Mouse (Mus musculus) olfactory bulb, adult 2 months (tissue): ENCODE data around the gene Dlat.

Source experiments
- CTCF ChIP-seq: fragments of 200-500 bp; IDR thresholded peaks from 2 replicates; pipeline ENCODE4 v1.5.1; 2012; ENCODE audit warnings: low read depth, mild to moderate bottlenecking, low read length, moderate library complexity; ENCODE audit not compliant: insufficient read depth
- POLR2A ChIP-seq: fragments of 200-500 bp; IDR thresholded peaks from 2 replicates; pipeline ENCODE4 v1.6.1; 2012; ENCODE audit warnings: mild to moderate bottlenecking, low read depth, low read length, moderate library complexity; ENCODE audit not compliant: insufficient read depth

GRCm38 (mm10) chr9:50601536-50601935 lies 58.0 kb downstream of the Dlat start:
- TF ChIP-seq CTCF (no peak), POLR2A (no peak)
